Mouse (Mus musculus) ES-E14 (cell line): ENCODE measurements at regions not wholly inside any gene's neighbourhood (a gene's known extent, or its start where the extent isn't known, plus 50 kb on each side); places are given as distances from the start of the nearest gene placed in this dataset.
"Not testable (repeated sequence)": the region's sequence is repeated elsewhere in the genome, so short reads cannot be mapped to it uniquely, and the experiment has no call there.

ENCODE experiments used
- DNase-seq: peaks from one replicate; pipeline ENCODE4 v3.0.0-alpha.2; 2013; ENCODE audit warnings: low read depth, low spot score
- H3K27ac ChIP-seq: 2 replicates; pipeline ENCODE4 v1.5.1; 2012; ENCODE audit warnings: low read depth, mild to moderate bottlenecking, low read length, moderate library complexity, mixed read lengths; ENCODE audit not compliant: poor library complexity, insufficient read depth, severe bottlenecking
- H3K36me3 ChIP-seq: 2 replicates; pipeline ENCODE4 v1.6.1; 2012; ENCODE audit warnings: mild to moderate bottlenecking, low read length, moderate library complexity, mixed read lengths; ENCODE audit not compliant: control insufficient read depth, poor library complexity, insufficient read depth, severe bottlenecking
- H3K4me1 ChIP-seq, 2 experiments: fragments of 150-350 bp in 1 of 2; sonication (generic) in 1 of 2; 2 replicates each; pipeline ENCODE4 v1.6.1; 2012; ENCODE audit warnings: low read length in 2 of 2, mild to moderate bottlenecking in 1 of 2, mixed read lengths in 1 of 2; ENCODE audit not compliant: control insufficient read depth in 2 of 2, insufficient read depth in 2 of 2, poor library complexity in 1 of 2
- H3K4me3 ChIP-seq, 2 experiments: fragments of 150-350 bp in 1 of 2; sonication (generic) in 1 of 2; 2 replicates each; pipeline ENCODE4 v1.5.1; 2012; ENCODE audit warnings: low read length in 2 of 2, low read depth in 1 of 2, mild to moderate bottlenecking in 1 of 2, mixed read lengths in 1 of 2; ENCODE audit not compliant: insufficient read depth in 1 of 2, poor library complexity in 1 of 2, severe bottlenecking in 1 of 2
- H3K9ac ChIP-seq: 2 replicates; pipeline ENCODE4 v1.6.1; 2012; ENCODE audit warnings: low read depth, mild to moderate bottlenecking, low read length, mixed read lengths; ENCODE audit not compliant: poor library complexity, insufficient read depth, severe bottlenecking
- H3K9me3 ChIP-seq: fragments of 150-350 bp; sonication (generic); 2 replicates; pipeline ENCODE4 v1.6.1; 2012; ENCODE audit warnings: low read depth, mild to moderate bottlenecking, low read length; ENCODE audit not compliant: control insufficient read depth, insufficient read depth
- CHD2 ChIP-seq: IDR thresholded peaks from 2 replicates; pipeline ENCODE4 v1.6.1; 2014; ENCODE audit warnings: mild to moderate bottlenecking, low read depth, low read length, inconsistent platforms
- HCFC1 ChIP-seq: IDR thresholded peaks from 2 replicates; pipeline ENCODE4 v1.6.1; 2012; ENCODE audit warnings: low read length, inconsistent platforms, borderline replicate concordance; ENCODE audit not compliant: insufficient read depth
- MAFK ChIP-seq: IDR thresholded peaks from 2 replicates; pipeline ENCODE4 v1.6.1; 2014; ENCODE audit warnings: mild to moderate bottlenecking, low read depth, low read length, inconsistent platforms; ENCODE audit not compliant: insufficient read depth
- ZC3H11A ChIP-seq: IDR thresholded peaks from 2 replicates; pipeline ENCODE4 v1.6.1; 2012; ENCODE audit warnings: low read depth, mild to moderate bottlenecking, inconsistent platforms, low read length, borderline replicate concordance
- ZNF384 ChIP-seq: IDR thresholded peaks from 2 replicates; pipeline ENCODE4 v1.6.1; 2012; ENCODE audit warnings: low read depth, low read length, inconsistent platforms
- in situ Hi-C, 2 experiments: fragments of 600-800 bp; cut with MboI; formaldehyde crosslinking; loops; one replicate each; pipeline ENCODE4 v1.15.1; 2025; ENCODE audit warnings: low sequenced_read_pairs in 2 of 2, inconsistent platforms in 1 of 2; ENCODE audit not compliant: unreplicated experiment in 2 of 2

DNA sequence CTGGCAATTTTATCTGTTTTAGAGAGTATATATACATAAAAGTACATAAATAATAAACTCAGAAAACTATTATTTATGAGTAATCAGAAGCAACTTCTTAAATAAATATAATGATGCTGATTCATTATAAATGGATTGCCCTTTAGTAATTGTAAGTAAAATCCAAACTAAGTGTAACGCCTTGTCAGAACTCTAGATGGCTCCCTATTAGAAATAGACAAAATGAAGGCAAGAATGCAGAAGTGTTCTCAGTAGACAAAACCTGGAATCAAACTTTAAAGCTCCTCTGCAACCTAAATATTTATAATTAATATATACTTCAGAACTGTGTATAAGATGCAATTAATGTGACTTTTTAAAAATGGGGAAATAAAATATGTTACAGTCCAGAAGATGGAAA is 73.4 kb upstream of the Lipo1 start:
- H3K27ac ChIP-seq: no peak overlapping the region
- in situ Hi-C loops: no loop called here
- no peak for DNase-seq
- H3K4me3 ChIP-seq: no peak overlapping the region
- H3K4me1 ChIP-seq: no peaks in the 10 kb centered on the region
- no peaks in the 10 kb centered on the region for H3K36me3 ChIP-seq
- H3K9me3 ChIP-seq: no peaks in the 10 kb centered on the region
- TF ChIP-seq MAFK (no peak), ZNF384 (no peak), CHD2 (no peak), ZC3H11A (no peak), HCFC1 (no peak)
- no peak overlapping the region for H3K9ac ChIP-seq

GRCm38 (mm10) chr19:33851061-33851460 is 63.8 kb upstream of the Lipo1 start:
- Histone ChIP-seq H3K9me3 (no peaks in the 10 kb centered on the region), H3K4me1 (peaks cover 2 to 7% of the 10 kb centered on the region in 2 experiments; a peak in 3 of 4 replicates), H3K36me3 (no peaks in the 10 kb centered on the region), H3K27ac (peak overlapping the region; percentile 91), H3K4me3 (no peak overlapping the region; a peak in 1 of 4 replicates), H3K9ac (no peak overlapping the region)
- TF ChIP-seq ZC3H11A (no peak), MAFK (no peak), HCFC1 (no peak), CHD2 (no peak), ZNF384 (no peak)
- peak; percentile 30 for DNase-seq
- in situ Hi-C loops: no loop called here

GRCm38 (mm10) chr19:33850611-33851010 is 63.4 kb upstream of the Lipo1 start:
- Histone ChIP-seq H3K9me3 (no peaks in the 10 kb centered on the region), H3K27ac (peak overlapping the region; percentile 91), H3K4me3 (no peak overlapping the region), H3K36me3 (no peaks in the 10 kb centered on the region), H3K4me1 (peaks cover 2 to 7% of the 10 kb centered on the region in 2 experiments; a peak in 3 of 4 replicates), H3K9ac (no peak overlapping the region)
- in situ Hi-C loops: no loop called here
- TF ChIP-seq ZC3H11A (no peak), CHD2 (no peak), MAFK (no peak), HCFC1 (no peak), ZNF384 (no peak)
- no peak for DNase-seq

DNA sequence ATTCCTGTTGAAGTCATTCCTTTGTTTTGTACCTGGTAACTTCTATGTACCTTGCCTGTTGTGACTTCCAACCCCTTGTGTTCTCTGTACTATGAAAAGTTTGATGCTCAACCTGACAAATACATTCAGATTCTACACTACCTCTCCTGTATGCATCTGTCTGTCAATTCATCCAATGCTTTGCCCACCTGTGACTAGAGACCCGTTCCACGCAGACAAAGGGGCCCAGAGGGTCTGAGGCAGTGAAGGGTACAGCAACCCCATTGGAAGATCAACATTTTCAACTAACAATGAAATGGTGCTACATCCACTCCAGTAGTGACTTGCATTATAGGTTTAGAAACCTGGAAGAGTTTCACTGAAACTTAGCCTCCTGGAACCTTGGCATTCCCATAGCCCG is 62.9 kb upstream of the Lipo1 start:
- H3K9me3 ChIP-seq, H3K9ac ChIP-seq, H3K36me3 ChIP-seq, H3K4me3 ChIP-seq, in situ Hi-C loops, H3K4me1 ChIP-seq: not testable (repeated sequence)
- DNase-seq: peak; percentile 26
- peak overlapping the region; percentile 99 for H3K27ac ChIP-seq

- in situ Hi-C loops, H3K9me3 ChIP-seq, H3K4me3 ChIP-seq, H3K4me1 ChIP-seq, H3K36me3 ChIP-seq, H3K9ac ChIP-seq: not testable (repeated sequence)
- H3K27ac ChIP-seq: peak overlapping the region; percentile 34; the same call in 1 of the 2 replicates
- DNase-seq: peak; percentile 22
These were observed 62.2 kb upstream of the Lipo1 start for GRCm38 (mm10) chr19:33849291-33850044.
